Mouse (Mus musculus): ENCODE data around the gene Tas2r138. TPM values are rescaled to one million over a fixed set of nuclear protein-coding genes. Genes with fewer than 3 reads are reported as not detected.
"Not testable (repeated sequence)": the region's sequence is repeated elsewhere in the genome, so short reads cannot be mapped to it uniquely, and the experiment has no call there.

The Tas2r138 gene
- polyA plus RNA-seq, 1 experiment from 2014 or later = not detected

DNA sequence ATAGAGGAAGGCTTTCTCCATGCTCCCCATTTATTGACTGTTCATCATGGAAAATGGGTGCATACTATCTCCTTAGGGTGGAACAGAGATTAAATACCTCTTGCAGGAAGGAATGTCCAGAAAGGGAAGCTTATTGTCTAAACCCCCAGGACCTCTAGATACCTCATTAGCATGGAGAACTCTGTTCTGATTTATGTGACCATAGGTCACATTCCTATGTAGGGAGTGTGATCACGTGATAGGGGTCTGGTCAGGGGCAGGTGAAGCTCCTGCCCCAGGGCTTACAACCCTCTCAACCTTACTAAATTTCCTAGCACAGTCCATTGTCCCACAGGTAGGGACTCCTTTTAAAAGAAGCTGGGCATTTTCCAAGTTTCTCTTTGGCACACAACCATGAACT, 13.0 kb upstream of the Tas2r138 start:
- H3K4me3 ChIP-seq (ENCODE audit: low read length) = no peak overlapping the region
- no peaks in the 10 kb centered on the region for H3K9me3 ChIP-seq (ENCODE audit: control insufficient read depth, low read length)
- no peaks in the 10 kb centered on the region for H3K4me1 ChIP-seq (ENCODE audit: control insufficient read depth, insufficient read depth, low read length)
- no peak overlapping the region for H3K4me2 ChIP-seq (replicated peaks; ENCODE audit: low read depth, low read length)
- ATAC-seq (ENCODE audit: low FRiP score, low TSS enrichment) = no peak
- H3K9ac ChIP-seq (ENCODE audit: low read depth, low read length) = no peak overlapping the region
- WGBS = 40% methylated on average over 1 of the region's 1 CpGs
- no peaks in the 10 kb centered on the region for H3K36me3 ChIP-seq (ENCODE audit: control insufficient read depth, insufficient read depth, low read length)
- H3K27me3 ChIP-seq (ENCODE audit: control insufficient read depth, insufficient read depth, low read length) = no peaks in the 10 kb centered on the region
- H3K27ac ChIP-seq (ENCODE audit: low read depth, low read length) = no peak overlapping the region

DNA sequence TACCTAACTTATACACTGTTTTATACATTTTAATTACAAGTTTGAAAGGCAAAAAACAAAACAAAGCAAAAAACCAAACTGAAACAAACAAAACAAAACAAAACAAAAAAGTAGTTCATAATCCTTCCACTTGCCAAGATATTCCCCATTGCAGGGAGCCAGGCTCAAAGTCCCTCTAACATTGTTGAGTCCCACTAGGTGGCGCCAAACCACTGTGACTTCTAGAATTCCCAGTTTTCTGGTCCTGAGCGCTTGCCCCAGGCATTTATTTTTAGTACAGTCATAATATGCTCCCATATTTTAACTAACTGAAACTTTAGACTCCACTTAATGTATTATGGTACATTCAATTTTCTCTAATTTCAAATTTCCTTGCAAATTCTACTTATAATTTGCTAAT, 4.9 kb upstream of the Tas2r138 start:
- Histone ChIP-seq H3K9ac (ENCODE audit: low read depth, low read length) (no peak overlapping the region), H3K27me3 (ENCODE audit: control insufficient read depth, insufficient read depth, low read length) (no peaks in the 10 kb centered on the region), H3K36me3 (ENCODE audit: control insufficient read depth, insufficient read depth, low read length) (no peaks in the 10 kb centered on the region), H3K4me3 (ENCODE audit: low read length) (no peak overlapping the region), H3K9me3 (ENCODE audit: control insufficient read depth, low read length) (no peaks in the 10 kb centered on the region), H3K4me1 (ENCODE audit: control insufficient read depth, insufficient read depth, low read length) (no peaks in the 10 kb centered on the region), H3K27ac (ENCODE audit: low read depth, low read length) (no peak overlapping the region), H3K4me2 (replicated peaks; ENCODE audit: low read depth, low read length) (no peak overlapping the region)
- 18% methylated on average over 2 of the region's 2 CpGs for WGBS
- peak; percentile 76; the same call in 1 of the 2 replicates for ATAC-seq (ENCODE audit: low FRiP score, low TSS enrichment)

DNA sequence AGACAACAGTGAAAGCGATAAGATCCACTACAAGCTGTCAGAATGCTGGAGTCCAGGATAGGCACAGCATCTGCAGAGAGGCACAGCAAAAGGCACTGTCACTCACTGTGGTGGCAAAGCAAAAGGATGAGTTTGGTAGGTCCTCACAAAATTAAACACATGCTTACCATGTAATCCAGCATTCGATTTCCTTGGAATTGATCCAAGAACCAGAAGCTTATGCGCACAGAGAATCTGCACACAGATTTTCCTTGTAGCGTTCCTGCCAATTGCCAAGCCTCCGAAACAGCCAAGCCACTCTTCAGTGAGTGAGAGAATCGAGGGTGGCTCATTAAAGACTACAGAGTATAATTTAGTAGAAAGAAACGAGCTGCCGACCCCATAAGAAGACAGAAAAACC, 2.9 kb downstream of the Tas2r138 start:
- Histone ChIP-seq H3K9ac (ENCODE audit: low read depth, low read length) (no peak overlapping the region), H3K36me3 (ENCODE audit: control insufficient read depth, insufficient read depth, low read length) (no peaks in the 10 kb centered on the region), H3K4me2 (replicated peaks; ENCODE audit: low read depth, low read length) (no peak overlapping the region), H3K4me3 (ENCODE audit: low read length) (no peak overlapping the region), H3K4me1 (ENCODE audit: control insufficient read depth, insufficient read depth, low read length) (no peaks in the 10 kb centered on the region), H3K9me3 (ENCODE audit: control insufficient read depth, low read length) (no peaks in the 10 kb centered on the region), H3K27ac (ENCODE audit: low read depth, low read length) (no peak overlapping the region), H3K27me3 (ENCODE audit: control insufficient read depth, insufficient read depth, low read length) (no peaks in the 10 kb centered on the region)
- 81% methylated on average over 8 of the region's 8 CpGs for WGBS
- no peak for ATAC-seq (ENCODE audit: low FRiP score, low TSS enrichment)

DNA sequence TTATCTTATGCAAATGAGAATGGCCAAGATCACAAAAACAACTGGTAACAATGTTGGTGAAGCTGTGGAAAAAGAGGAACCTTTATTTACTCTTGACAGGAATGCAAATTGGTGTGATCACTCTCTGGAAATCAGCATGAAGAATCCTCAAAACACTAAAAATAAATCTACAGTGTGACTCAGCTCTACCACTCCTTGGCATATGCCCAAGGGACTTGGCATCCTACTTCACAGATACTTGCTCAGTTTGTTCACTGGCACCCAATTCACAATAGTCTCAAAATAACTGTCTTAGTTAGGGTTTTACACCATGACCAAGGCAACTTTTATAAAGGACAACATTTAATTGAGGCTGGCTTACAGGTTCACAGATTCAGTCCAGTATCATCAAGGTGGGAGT, 5.7 kb downstream of the Tas2r138 start:
- H3K27ac ChIP-seq (ENCODE audit: low read depth, low read length) = no peak overlapping the region
- ATAC-seq (ENCODE audit: low FRiP score, low TSS enrichment) = no peak
- no peaks in the 10 kb centered on the region for H3K4me1 ChIP-seq (ENCODE audit: control insufficient read depth, insufficient read depth, low read length)
- H3K27me3 ChIP-seq (ENCODE audit: control insufficient read depth, insufficient read depth, low read length) = no peaks in the 10 kb centered on the region
- no peak overlapping the region for H3K9ac ChIP-seq (ENCODE audit: low read depth, low read length)
- no peaks in the 10 kb centered on the region for H3K36me3 ChIP-seq (ENCODE audit: control insufficient read depth, insufficient read depth, low read length)
- H3K4me3 ChIP-seq (ENCODE audit: low read length) = no peak overlapping the region
- no peaks in the 10 kb centered on the region for H3K9me3 ChIP-seq (ENCODE audit: control insufficient read depth, low read length)
- no peak overlapping the region for H3K4me2 ChIP-seq (replicated peaks; ENCODE audit: low read depth, low read length)

DNA sequence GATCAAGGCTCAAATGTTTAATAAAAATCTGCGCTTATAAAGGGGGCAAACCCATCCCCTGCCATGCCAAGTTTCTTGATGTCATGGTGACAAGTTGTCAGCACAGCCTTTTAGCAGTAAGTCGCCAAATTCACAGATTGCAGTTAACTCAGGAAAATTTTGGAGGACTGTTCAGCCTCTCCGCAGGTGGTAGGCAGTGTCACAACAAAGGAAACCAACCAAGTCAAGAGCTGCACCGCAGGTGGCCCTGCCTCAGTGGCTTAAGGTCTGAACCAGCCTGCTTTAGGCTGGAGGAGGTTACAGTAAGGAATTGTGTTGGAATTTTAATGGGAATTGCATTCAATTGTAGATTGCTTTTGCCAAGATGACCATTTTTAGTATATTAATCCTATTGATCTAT, 14.6 kb downstream of the Tas2r138 start:
- H3K9me3 ChIP-seq (ENCODE audit: control insufficient read depth, low read length); ATAC-seq (ENCODE audit: low FRiP score, low TSS enrichment); H3K36me3 ChIP-seq (ENCODE audit: control insufficient read depth, insufficient read depth, low read length); H3K4me2 ChIP-seq (replicated peaks; ENCODE audit: low read depth, low read length); H3K9ac ChIP-seq (ENCODE audit: low read depth, low read length); H3K4me3 ChIP-seq (ENCODE audit: low read length); H3K27ac ChIP-seq (ENCODE audit: low read depth, low read length); H3K4me1 ChIP-seq (ENCODE audit: control insufficient read depth, insufficient read depth, low read length); H3K27me3 ChIP-seq (ENCODE audit: control insufficient read depth, insufficient read depth, low read length): not testable (repeated sequence)
- 39% methylated on average over 4 of the region's 4 CpGs for WGBS

DNA sequence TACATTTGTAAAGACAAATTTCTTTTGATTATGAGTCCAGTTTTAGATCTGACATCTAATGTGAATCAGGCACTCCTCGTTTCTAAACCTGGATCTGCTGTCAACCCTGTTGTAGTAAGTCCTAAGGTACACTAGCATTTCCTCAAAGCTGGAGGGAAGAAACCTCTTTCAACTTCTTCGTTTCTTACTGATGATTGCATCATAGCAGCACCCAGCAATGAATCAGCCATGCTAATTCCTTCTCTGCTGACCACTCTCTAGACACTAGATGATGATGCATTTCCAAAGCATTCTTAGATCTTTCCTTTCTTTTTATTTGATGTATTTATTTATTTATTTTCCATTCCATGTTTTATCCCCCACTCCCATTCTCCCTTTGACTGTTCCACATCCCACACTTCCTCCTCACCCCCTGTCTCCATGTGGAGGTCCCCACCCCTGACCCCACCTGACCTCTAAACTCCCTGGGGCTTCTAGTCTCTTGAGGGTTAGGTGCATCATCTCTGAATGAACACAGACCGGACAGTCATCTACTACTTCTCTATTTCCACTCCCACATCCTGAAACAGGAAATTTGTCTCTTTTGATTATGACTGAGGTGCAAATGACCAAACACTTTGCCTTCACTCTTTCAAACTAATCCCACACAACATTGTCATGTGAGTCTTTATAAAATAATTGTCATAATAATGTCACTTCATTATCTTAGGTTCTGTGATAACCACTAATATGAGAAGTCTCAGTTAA, 18.1 kb downstream of the Tas2r138 start:
- Histone ChIP-seq H3K36me3 (ENCODE audit: control insufficient read depth, insufficient read depth, low read length) (no peaks in the 10 kb centered on the region), H3K4me2 (replicated peaks; ENCODE audit: low read depth, low read length) (no peak overlapping the region), H3K4me1 (ENCODE audit: control insufficient read depth, insufficient read depth, low read length) (no peaks in the 10 kb centered on the region), H3K4me3 (ENCODE audit: low read length) (no peak overlapping the region), H3K27me3 (ENCODE audit: control insufficient read depth, insufficient read depth, low read length) (no peaks in the 10 kb centered on the region), H3K27ac (ENCODE audit: low read depth, low read length) (no peak overlapping the region), H3K9me3 (ENCODE audit: control insufficient read depth, low read length) (no peaks in the 10 kb centered on the region), H3K9ac (ENCODE audit: low read depth, low read length) (no peak overlapping the region)
- no peak for ATAC-seq (ENCODE audit: low FRiP score, low TSS enrichment)
- WGBS = 72% methylated on average over 3 of the region's 3 CpGs

DNA sequence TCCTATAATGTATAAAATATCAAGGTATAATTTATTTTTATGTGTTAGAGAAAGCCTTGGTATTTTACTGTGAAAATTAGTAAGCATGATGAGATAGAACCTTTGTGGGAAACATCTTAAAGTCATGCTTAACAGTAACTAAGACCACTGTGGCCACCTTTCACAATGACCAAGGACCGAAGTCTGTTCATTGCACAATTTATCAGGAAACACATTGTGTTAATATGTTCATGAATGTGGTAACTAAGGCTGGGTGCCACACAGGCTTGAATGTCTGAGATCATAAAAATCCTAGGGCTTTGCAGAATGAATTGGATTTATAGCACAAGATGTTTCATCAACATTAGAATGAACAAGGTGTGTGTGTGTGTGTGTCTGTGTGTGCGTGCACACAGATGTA, 24.8 kb downstream of the Tas2r138 start:
- Histone ChIP-seq H3K27me3 (ENCODE audit: control insufficient read depth, insufficient read depth, low read length) (no peaks in the 10 kb centered on the region), H3K9me3 (ENCODE audit: control insufficient read depth, low read length) (no peaks in the 10 kb centered on the region), H3K4me3 (ENCODE audit: low read length) (no peak overlapping the region), H3K4me1 (ENCODE audit: control insufficient read depth, insufficient read depth, low read length) (no peaks in the 10 kb centered on the region), H3K36me3 (ENCODE audit: control insufficient read depth, insufficient read depth, low read length) (no peaks in the 10 kb centered on the region), H3K9ac (ENCODE audit: low read depth, low read length) (no peak overlapping the region), H3K27ac (ENCODE audit: low read depth, low read length) (no peak overlapping the region), H3K4me2 (replicated peaks; ENCODE audit: low read depth, low read length) (no peak overlapping the region)
- ATAC-seq (ENCODE audit: low FRiP score, low TSS enrichment) = no peak
- WGBS = 94% methylated on average over 2 of the region's 2 CpGs

DNA sequence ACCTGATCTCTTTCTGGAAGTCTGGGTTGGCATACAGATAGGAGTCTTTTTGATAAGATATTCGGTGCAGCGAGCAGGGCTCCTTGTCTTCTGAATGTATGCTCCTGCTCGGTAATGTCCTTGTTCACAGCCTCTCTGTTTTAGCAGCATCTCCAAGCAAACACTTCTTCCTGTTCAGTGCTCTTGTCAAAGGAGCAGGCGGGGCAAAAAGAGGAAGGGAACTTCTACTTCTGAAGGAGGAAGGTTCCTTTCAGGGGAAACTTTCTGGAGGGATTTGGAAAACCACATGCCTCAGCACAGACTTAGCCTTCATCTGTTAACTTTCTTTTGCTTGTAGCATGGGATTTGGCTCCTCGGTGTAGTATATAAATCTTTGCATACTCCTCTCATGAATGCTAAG, 27.5 kb downstream of the Tas2r138 start, which contains the start of gene Clec5a:
TSS of gene Clec5a (minus strand) at position 177 of the 400 bp plus-strand sequence.
- no peak within 1 kb of the TSS for H3K27ac ChIP-seq (ENCODE audit: low read depth, low read length)
- no peaks in the 10 kb centered on the region for H3K9me3 ChIP-seq (ENCODE audit: control insufficient read depth, low read length)
- H3K4me3 ChIP-seq (ENCODE audit: low read length) = no peak within 1 kb of the TSS
- no peaks in the 10 kb centered on the region for H3K36me3 ChIP-seq (ENCODE audit: control insufficient read depth, insufficient read depth, low read length)
- no peaks in the 10 kb centered on the region for H3K4me1 ChIP-seq (ENCODE audit: control insufficient read depth, insufficient read depth, low read length)
- WGBS = 87% methylated on average over 5 of the region's 5 CpGs
- no peak within 1 kb of the TSS for H3K4me2 ChIP-seq (replicated peaks; ENCODE audit: low read depth, low read length)
- no peaks in the 10 kb centered on the region for H3K27me3 ChIP-seq (ENCODE audit: control insufficient read depth, insufficient read depth, low read length)
- no peak for ATAC-seq (ENCODE audit: low FRiP score, low TSS enrichment)
- no peak within 1 kb of the TSS for H3K9ac ChIP-seq (ENCODE audit: low read depth, low read length)

DNA sequence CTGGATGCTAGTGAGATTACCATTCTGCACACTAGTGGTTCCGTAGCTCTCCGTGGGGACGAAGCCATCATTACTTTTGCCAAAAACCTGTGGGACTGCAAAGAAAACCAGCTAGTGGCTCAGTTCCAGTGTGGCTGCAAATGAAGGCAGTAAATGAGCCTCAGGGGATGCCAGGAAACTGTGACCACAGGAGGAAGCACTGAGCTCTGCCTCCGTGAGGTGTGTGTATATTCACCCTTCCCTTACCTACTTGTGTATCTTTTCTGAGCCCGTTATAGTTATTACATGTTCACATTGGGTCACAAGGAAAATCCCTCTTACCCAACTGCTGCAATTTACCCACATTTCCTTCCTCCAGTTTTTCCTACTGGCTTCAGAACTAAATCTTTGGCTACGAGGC, 28.8 kb downstream of the Tas2r138 start:
- Histone ChIP-seq H3K27me3 (ENCODE audit: control insufficient read depth, insufficient read depth, low read length) (no peaks in the 10 kb centered on the region), H3K27ac (ENCODE audit: low read depth, low read length) (no peak overlapping the region), H3K36me3 (ENCODE audit: control insufficient read depth, insufficient read depth, low read length) (no peaks in the 10 kb centered on the region), H3K4me2 (replicated peaks; ENCODE audit: low read depth, low read length) (no peak overlapping the region), H3K4me1 (ENCODE audit: control insufficient read depth, insufficient read depth, low read length) (no peaks in the 10 kb centered on the region), H3K4me3 (ENCODE audit: low read length) (no peak overlapping the region), H3K9ac (ENCODE audit: low read depth, low read length) (no peak overlapping the region), H3K9me3 (ENCODE audit: control insufficient read depth, low read length) (no peaks in the 10 kb centered on the region)
- no peak for ATAC-seq (ENCODE audit: low FRiP score, low TSS enrichment)
- WGBS = 82% methylated on average over 6 of the region's 6 CpGs
